In genomic region chr11:20543453-20544120, GRCm38 (mm10) we compare ENCODE assay signal across 8 mouse cellular contexts. TPM values are rescaled to one million over a fixed set of nuclear protein-coding genes. Genes with fewer than 3 reads are reported as not detected.
A peak's percentile ranks its signal among the peaks of the same experiment; 100 is the strongest.
DNase-seq lines count a peak whose midpoint lies in the region; ATAC-seq and TF ChIP-seq lines count a peak whose summit lies in the region.

No protein-coding gene starts in this region.

- peak; percentile 32 for DNase-seq in adrenal gland, adult 8-10 months
- no peak for DNase-seq in adrenal gland, adult 2 months
- no peak for DNase-seq in thymus, adult 2 months
- DNase-seq in thymus, postnatal 36 days, result no peak

- no peak overlapping the region for H3K27ac ChIP-seq in thymus, adult 2 months (ENCODE audit: control insufficient read depth, insufficient read depth, low read length)
- peak overlapping the region; percentile 91 for H3K27ac ChIP-seq in embryonic facial prominence, embryonic 13.5 days
- H3K27ac ChIP-seq in intestine, postnatal 0 days (ENCODE audit: low read depth, low read length), result peak overlapping the region; percentile 73
- peak overlapping the region; percentile 89 for H3K27ac ChIP-seq in liver, embryonic 16.5 days (ENCODE audit: low read length)
- peak overlapping the region; percentile 97 for H3K27ac ChIP-seq in olfactory bulb, adult 2 months (ENCODE audit: insufficient read depth, low read depth, low read length)

- no peaks in the 10 kb centered on the region for H3K9me3 ChIP-seq in embryonic facial prominence, embryonic 13.5 days
- no peaks in the 10 kb centered on the region for H3K9me3 ChIP-seq in intestine, postnatal 0 days (ENCODE audit: control insufficient read depth)
- H3K9me3 ChIP-seq in liver, embryonic 16.5 days (replicated peaks; ENCODE audit: control insufficient read depth, low read length), result no peaks in the 10 kb centered on the region

- ATAC-seq in embryonic facial prominence, embryonic 13.5 days (ENCODE audit: insufficient number of reproducible peaks, insufficient read depth, low FRiP score, low TSS enrichment, low read depth), result no peak
- no peak; the same call in 1 of the 2 replicates for ATAC-seq in intestine, postnatal 0 days
- ATAC-seq in liver, embryonic 16.5 days (ENCODE audit: low read depth), result no peak

- H3K4me2 ChIP-seq in embryonic facial prominence, embryonic 13.5 days, result peak overlapping the region; percentile 82
- H3K4me2 ChIP-seq in intestine, postnatal 0 days (replicated peaks; ENCODE audit: low read depth), result peak overlapping the region; percentile 96
- H3K4me2 ChIP-seq in liver, embryonic 16.5 days (ENCODE audit: low read depth, low read length), result peak overlapping the region; percentile 96

- H3K4me1 ChIP-seq in thymus, adult 2 months (replicated peaks; ENCODE audit: control insufficient read depth, insufficient read depth, low read length), result no peaks in the 10 kb centered on the region
- H3K4me1 ChIP-seq in embryonic facial prominence, embryonic 13.5 days, result peaks cover 10% of the 10 kb centered on the region
- 0 out of 2 replicates have a peak, but pooled peaks cover 3% of the 10 kb centered on the region for H3K4me1 ChIP-seq in intestine, postnatal 0 days (replicated peaks; ENCODE audit: control insufficient read depth, insufficient read depth, low read length)
- H3K4me1 ChIP-seq in liver, embryonic 16.5 days (ENCODE audit: control insufficient read depth, low read depth, low read length), result peaks cover 19% of the 10 kb centered on the region
- H3K4me1 ChIP-seq in olfactory bulb, adult 2 months (ENCODE audit: control insufficient read depth, insufficient read depth, low read length), result no peaks in the 10 kb centered on the region; the same call in none of the 2 replicates

- H3K36me3 ChIP-seq in thymus, adult 2 months (ENCODE audit: control insufficient read depth, insufficient read depth, low read length), result no peaks in the 10 kb centered on the region
- no peaks in the 10 kb centered on the region for H3K36me3 ChIP-seq in embryonic facial prominence, embryonic 13.5 days
- H3K36me3 ChIP-seq in intestine, postnatal 0 days (ENCODE audit: control insufficient read depth, insufficient read depth), result no peaks in the 10 kb centered on the region
- H3K36me3 ChIP-seq in liver, embryonic 16.5 days (ENCODE audit: control insufficient read depth, insufficient read depth), result no peaks in the 10 kb centered on the region

- peak overlapping the region; percentile 88 for H3K4me3 ChIP-seq in thymus, adult 2 months (ENCODE audit: control insufficient read depth, insufficient read depth, low read length)
- H3K4me3 ChIP-seq in embryonic facial prominence, embryonic 13.5 days, result peak overlapping the region; percentile 84
- peak overlapping the region; percentile 78 for H3K4me3 ChIP-seq in intestine, postnatal 0 days (ENCODE audit: low read depth, low read length)
- peak overlapping the region; percentile 93 for H3K4me3 ChIP-seq in liver, embryonic 16.5 days (ENCODE audit: low read depth, low read length)
- peak overlapping the region; percentile 90 for H3K4me3 ChIP-seq in olfactory bulb, adult 2 months (ENCODE audit: insufficient read depth, low read depth, low read length)

- TF ChIP-seq CTCF in thymus, adult 2 months (IDR thresholded peaks at IDR 0.05; ENCODE audit: borderline replicate concordance, control insufficient read depth, extremely low read depth, insufficient read depth, low read length, poor library complexity), result no peak
- no peak for TF ChIP-seq CTCF in intestine, postnatal 0 days (IDR thresholded peaks at IDR 0.05; ENCODE audit: low read depth)
- no peak for TF ChIP-seq CTCF in olfactory bulb, adult 2 months (IDR thresholded peaks at IDR 0.05; ENCODE audit: insufficient read depth, low read depth, low read length)

- H3K27me3 ChIP-seq in thymus, adult 2 months (ENCODE audit: control insufficient read depth, insufficient read depth, low read length), result no peaks in the 10 kb centered on the region
- H3K27me3 ChIP-seq in embryonic facial prominence, embryonic 13.5 days, result no peaks in the 10 kb centered on the region
- H3K27me3 ChIP-seq in intestine, postnatal 0 days (replicated peaks; ENCODE audit: control insufficient read depth, insufficient read depth, low read length), result no peaks in the 10 kb centered on the region
- H3K27me3 ChIP-seq in liver, embryonic 16.5 days (ENCODE audit: control insufficient read depth, insufficient read depth, low read depth, low read length), result no peaks in the 10 kb centered on the region

- WGBS in thymus, adult 2 months, result 2% methylated on average over 51 of the region's 51 CpGs
- 1% methylated on average over 51 of the region's 51 CpGs for WGBS in embryonic facial prominence, embryonic 13.5 days
- WGBS in intestine, postnatal 0 days, result under 1% methylated on average over 51 of the region's 51 CpGs
- WGBS in liver, embryonic 16.5 days (ENCODE audit: insufficient replicate concordance), result under 1% methylated on average over 50 of the region's 51 CpGs
- WGBS in olfactory bulb, adult 2 months, result under 1% methylated on average over 51 of the region's 51 CpGs

- no peak for TF ChIP-seq POLR2A in thymus, adult 2 months (IDR thresholded peaks at IDR 0.05; ENCODE audit: control insufficient read depth, extremely low read depth, insufficient read depth, low read length, poor library complexity)
- 0 out of 2 replicates have a peak, but pooled peaks have one; percentile 4 for TF ChIP-seq POLR2A in olfactory bulb, adult 2 months (IDR thresholded peaks at IDR 0.05; ENCODE audit: insufficient read depth, low read depth, low read length)

- H3K9ac ChIP-seq in embryonic facial prominence, embryonic 13.5 days, result peak overlapping the region; percentile 84
- peak overlapping the region; percentile 69 for H3K9ac ChIP-seq in intestine, postnatal 0 days (ENCODE audit: low read depth, low read length)
- H3K9ac ChIP-seq in liver, embryonic 16.5 days (ENCODE audit: low read depth, low read length), result peak overlapping the region; percentile 88

RNA-seq across cellular contexts. Expression of gene Sertad2, which starts 0.5 kb away (rescaled TPM):
- 10 to 100 TPM; 12.2 to 21.3 (median 14.4) TPM for total RNA-seq in adrenal gland, adult 8-10 months (2022)
- 10 to 100 TPM; 12.3 to 17.6 TPM for total RNA-seq in adrenal gland, adult 2 months (2021)
- 20.4 and 26.1 TPM in 2 replicates for polyA plus RNA-seq in adrenal gland, adult 2 months (2012; rRNA removed)
- 50.6 and 55.4 TPM in 2 replicates for polyA plus RNA-seq in thymus, adult 2 months (2012; rRNA removed)
- 40.5 and 47.9 TPM in 2 replicates for polyA plus RNA-seq in embryonic facial prominence, embryonic 13.5 days (2015; fragmentation: Nextera tagmentation; extraction: Ambion mirVana)
- polyA plus RNA-seq in intestine, postnatal 0 days (2015; fragmentation: Nextera tagmentation; extraction: Ambion mirVana), result 38.2 and 40.3 TPM in 2 replicates
- polyA plus RNA-seq in liver, embryonic 16.5 days (2015; fragmentation: Nextera tagmentation; extraction: Ambion mirVana), result 27.8 and 34.9 TPM in 2 replicates
- polyA plus RNA-seq in olfactory bulb, adult 2 months (2012; ENCODE audit: insufficient read depth, insufficient read length, low replicate concordance, missing spikeins), result not detected in 2 replicates

Comparison
In these comparisons a context has a peak if more than half of its experiments do, and no peak if none do; other contexts are left out.
1. RNA of gene Sertad2, which starts 0.5 kb away (polyA plus RNA-seq): 50.6 to 55.4 TPM in thymus, adult 2 months, 40.5 to 47.9 TPM in embryonic facial prominence, embryonic 13.5 days, 38.2 to 40.3 TPM in intestine, postnatal 0 days, 27.8 to 34.9 TPM in liver, embryonic 16.5 days and 20.4 to 26.1 TPM in adrenal gland, adult 2 months; not detected in olfactory bulb, adult 2 months; every median in the first group is over 10 times any median in the second.
2. Peak in every context shown above with its lines, with median percentiles within 50 percentile points of each other: H3K4me3 ChIP-seq, H3K4me2 ChIP-seq and H3K9ac ChIP-seq.